Mouse (Mus musculus) large intestine, adult 2 months (tissue): ENCODE results near the gene Plcxd3. TPM values are rescaled to one million over a fixed set of nuclear protein-coding genes. Genes with fewer than 3 reads are reported as not detected.
"Not testable (repeated sequence)": the region's sequence is repeated elsewhere in the genome, so short reads cannot be mapped to it uniquely, and the experiment has no call there.

Experiments
- DNase-seq: peaks from one replicate; pipeline ENCODE4 v3.0.0-alpha.2; 2012; ENCODE audit warnings: low read depth, low spot score
- WGBS: fragments of 180-500 bp; shearing (Covaris S2); methylation state at CpG from one replicate; pipeline ENCODE4 v1.1.7; 2018; 5-methylcytosine and 5-hydroxymethylcytosine counted together
- polyA plus RNA-seq: library from polyadenylated mRNA; depleted of rRNA; stranded (reverse); fragments of >200 nt; gene quantifications from 2 replicates; pipeline ENCODE4 v1.2.3, GENCODE M21; 2012

Gene Plcxd3
- polyA plus RNA-seq, 1 experiment = not detected

- DNase-seq = no peak
- 70% methylated on average over 3 of the region's 3 CpGs for WGBS
Measured at GRCm38 (mm10) chr15:4524598-4524997, 149.3 kb downstream of the Plcxd3 start.

- DNase-seq = no peak
- WGBS = 93% methylated on average over 2 of the region's 2 CpGs
Measured at GRCm38 (mm10) chr15:4533700-4534099, 158.4 kb downstream of the Plcxd3 start.

GRCm38 (mm10) chr15:4559121-4559520 is 183.8 kb downstream of the Plcxd3 start:
- no peak for DNase-seq
- WGBS = 72% methylated on average over 5 of the region's 5 CpGs

DNA sequence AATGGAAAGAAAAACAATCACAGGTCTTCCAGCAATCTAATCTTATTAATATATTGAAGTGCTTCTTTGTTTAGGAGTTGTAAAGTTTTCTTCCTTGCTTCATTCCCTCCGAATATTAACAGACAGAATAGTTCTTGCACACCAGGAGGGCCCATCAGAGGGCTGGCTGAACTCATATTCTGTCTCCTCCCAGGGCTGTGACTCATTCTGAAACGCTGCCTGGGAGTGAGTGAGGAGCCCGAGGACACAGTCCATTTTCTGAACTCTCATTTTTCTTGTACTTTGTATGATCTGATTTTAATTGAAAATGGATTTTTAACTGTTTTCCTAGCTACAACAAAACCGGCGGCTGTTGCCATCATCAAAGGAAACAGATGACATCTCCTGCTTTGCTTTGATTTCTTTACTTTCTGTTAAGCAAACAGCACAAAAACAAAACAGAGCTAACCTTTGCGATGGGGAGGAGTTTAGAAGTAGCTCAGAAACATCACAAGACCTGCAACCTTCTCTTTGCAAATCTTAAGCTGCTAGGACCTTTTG is 186.2 kb downstream of the Plcxd3 start:
- WGBS = 23% methylated on average over 6 of the region's 6 CpGs
- DNase-seq = no peak

DNA sequence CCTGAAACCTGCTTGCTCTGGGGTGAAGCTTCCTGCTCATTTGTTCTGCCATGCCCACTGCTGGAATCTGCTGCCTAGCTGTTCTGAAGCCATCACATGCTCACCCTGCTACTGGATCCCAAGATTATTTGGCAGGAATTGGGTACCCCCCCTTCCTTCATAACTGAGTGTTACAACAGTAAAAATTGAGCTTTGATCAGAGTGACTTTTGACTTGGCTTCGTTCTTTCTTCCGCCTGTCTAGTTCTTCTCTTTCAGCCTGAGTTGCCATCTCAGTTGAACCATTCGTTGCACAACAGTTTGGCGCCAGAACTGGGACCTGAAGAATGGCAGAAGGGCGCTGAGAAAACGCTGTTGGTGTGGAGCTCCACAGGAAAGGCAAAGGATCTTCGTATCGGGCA is 220.2 kb downstream of the Plcxd3 start:
- DNase-seq = not testable (repeated sequence)
- WGBS = 92% methylated on average over 8 of the region's 8 CpGs

DNA sequence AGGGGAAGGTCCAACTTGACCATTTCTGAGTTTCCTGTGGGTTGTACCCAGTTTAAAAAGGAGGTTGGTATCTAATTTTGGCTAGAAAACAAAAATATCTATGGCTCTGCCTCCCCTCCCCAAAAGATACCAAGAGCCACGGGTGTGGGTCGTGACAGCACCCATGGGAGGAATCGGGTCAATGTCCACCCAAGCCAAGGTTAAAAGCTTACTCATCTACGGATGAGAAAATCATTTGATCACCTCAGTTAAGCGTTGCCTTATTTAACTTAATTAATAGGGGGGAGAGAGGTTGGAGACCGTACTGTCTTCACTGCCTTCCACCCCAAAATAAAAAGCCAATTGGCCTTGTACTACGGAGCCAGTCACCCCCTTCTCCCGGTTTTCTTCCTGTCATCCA is 223.4 kb downstream of the Plcxd3 start:
- WGBS = 86% methylated on average over 8 of the region's 8 CpGs
- DNase-seq = not testable (repeated sequence)

DNA sequence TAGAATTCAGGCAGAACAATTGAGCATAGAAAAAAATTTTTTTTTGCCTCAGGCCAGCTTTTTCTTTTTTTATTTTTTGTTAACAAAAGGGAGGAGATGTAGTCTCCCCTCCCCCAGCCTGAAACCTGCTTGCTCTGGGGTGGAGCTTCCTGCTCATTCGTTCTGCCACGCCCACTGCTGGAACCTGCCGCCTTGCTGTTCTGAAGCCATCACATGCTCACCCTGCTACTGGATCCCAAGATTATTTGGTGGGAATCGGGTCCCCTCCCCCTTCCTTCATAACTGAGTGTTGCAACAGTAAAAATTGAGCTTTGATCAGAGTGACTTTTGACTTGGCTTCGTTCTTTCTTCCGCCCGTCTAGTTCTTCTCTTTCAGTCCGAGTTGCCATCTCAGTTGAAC is 224.0 kb downstream of the Plcxd3 start:
- 77% methylated on average over 8 of the region's 8 CpGs for WGBS
- DNase-seq = not testable (repeated sequence)

DNA sequence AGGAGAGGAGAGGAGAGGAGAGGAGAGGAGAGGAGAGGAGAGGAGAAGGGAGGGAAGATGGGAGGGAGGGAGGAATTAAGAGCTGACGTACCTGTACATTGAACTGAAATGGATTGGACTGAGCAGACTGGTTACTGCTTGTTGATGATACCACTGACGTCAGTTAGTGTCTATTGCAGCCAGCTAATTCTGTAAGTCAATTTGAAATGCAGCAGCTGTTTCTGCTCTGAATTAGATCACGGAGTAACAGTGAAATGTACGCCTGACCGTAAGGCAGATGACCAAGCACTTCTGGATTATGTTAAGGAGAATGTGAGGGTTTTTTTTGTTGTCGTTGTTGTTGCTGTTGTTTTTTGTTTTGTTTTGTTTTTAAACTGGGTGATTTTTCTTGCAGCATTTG is 230.3 kb downstream of the Plcxd3 start:
- DNase-seq = no peak
- WGBS = 61% methylated on average over 6 of the region's 6 CpGs
